Mouse (Mus musculus) thymus, adult 2 months (tissue): ENCODE data around the gene Pwp2. TPM values are rescaled to one million over a fixed set of nuclear protein-coding genes. Genes with fewer than 3 reads are reported as not detected.

Source experiments
- DNase-seq: peaks from one replicate; pipeline ENCODE4 v3.0.0; 2021
- H3K27ac ChIP-seq: fragments of 200-500 bp; 2 replicates; pipeline ENCODE4 v1.5.1; 2012; ENCODE audit warnings: low read length, control low read depth; ENCODE audit not compliant: control insufficient read depth, insufficient read depth
- H3K27me3 ChIP-seq: fragments of 200-500 bp; 2 replicates; pipeline ENCODE4 v1.6.1; 2012; ENCODE audit warnings: mild to moderate bottlenecking, low read length, moderate library complexity, mixed read lengths; ENCODE audit not compliant: control insufficient read depth, insufficient read depth
- H3K36me3 ChIP-seq: fragments of 200-500 bp; 2 replicates; pipeline ENCODE4 v1.6.1; 2012; ENCODE audit warnings: mild to moderate bottlenecking, low read length, moderate library complexity; ENCODE audit not compliant: control insufficient read depth, insufficient read depth
- H3K4me1 ChIP-seq: fragments of 200-500 bp; replicated peaks from 2 replicates; pipeline ENCODE4 v1.6.1; 2012; ENCODE audit warnings: low read length; ENCODE audit not compliant: control insufficient read depth, insufficient read depth
- H3K4me3 ChIP-seq: fragments of 200-500 bp; 2 replicates; pipeline ENCODE4 v1.5.1; 2012; ENCODE audit warnings: mild to moderate bottlenecking, low read length, control low read depth, moderate library complexity; ENCODE audit not compliant: control insufficient read depth, insufficient read depth
- CTCF ChIP-seq: fragments of 200-500 bp; IDR thresholded peaks from 2 replicates; pipeline ENCODE4 v1.5.1; 2012; ENCODE audit warnings: mild to moderate bottlenecking, control low read depth, low read length, moderate library complexity, borderline replicate concordance; ENCODE audit not compliant: control insufficient read depth, poor library complexity, insufficient read depth; ENCODE audit errors: extremely low read depth
- POLR2A ChIP-seq: fragments of 200-500 bp; IDR thresholded peaks from 2 replicates; pipeline ENCODE4 v1.6.1; 2012; ENCODE audit warnings: mild to moderate bottlenecking, low read length, control low read depth, moderate library complexity; ENCODE audit not compliant: control insufficient read depth, poor library complexity, insufficient read depth; ENCODE audit errors: extremely low read depth
- WGBS: fragments of 180-500 bp; shearing (Covaris S2); methylation state at CpG from one replicate; pipeline ENCODE4 v1.1.7; 2018; 5-methylcytosine and 5-hydroxymethylcytosine counted together
- polyA plus RNA-seq: library from polyadenylated mRNA; depleted of rRNA; stranded (reverse); fragments of >200 nt; gene quantifications from 2 replicates; pipeline ENCODE4 v1.2.3, GENCODE M21; 2012

The Pwp2 gene
- polyA plus RNA-seq, 1 experiment: 16.4 TPM

DNA sequence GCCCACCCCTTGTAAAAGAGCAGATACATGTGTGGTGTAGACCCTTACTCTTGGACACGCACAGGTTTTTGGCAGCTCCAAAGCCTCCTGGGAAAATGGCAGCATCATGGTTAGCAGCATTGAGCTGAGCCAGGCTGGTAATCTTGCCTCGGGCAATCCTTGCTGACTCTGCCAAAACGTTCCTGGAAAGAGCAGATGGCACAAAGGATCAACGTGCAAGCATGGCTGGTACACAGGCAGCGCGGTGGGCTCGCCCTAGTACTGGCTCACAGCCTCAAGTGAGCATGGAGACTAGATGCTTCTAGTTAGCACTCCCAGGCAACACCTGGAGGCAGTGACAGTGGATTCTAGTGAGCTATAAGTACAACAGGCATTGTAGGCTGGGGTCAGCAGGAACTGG lies 17.6 kb downstream of the Pwp2 start:
- peaks cover 13% of the 10 kb centered on the region for H3K4me1 ChIP-seq
- WGBS: 98% methylated on average over 7 of the region's 7 CpGs
- H3K27me3 ChIP-seq: no peaks in the 10 kb centered on the region
- no peak overlapping the region for H3K4me3 ChIP-seq
- TF ChIP-seq POLR2A (no peak), CTCF (no peak)
- H3K27ac ChIP-seq: no peak overlapping the region
- no peaks in the 10 kb centered on the region for H3K36me3 ChIP-seq
- DNase-seq: no peak

GRCm38 (mm10) chr10:78165256-78166005 lies 19.5 kb downstream of the Pwp2 start:
- H3K27me3 ChIP-seq: no peaks in the 10 kb centered on the region
- no peak for DNase-seq
- H3K36me3 ChIP-seq: no peaks in the 10 kb centered on the region
- 97% methylated on average over 21 of the region's 21 CpGs for WGBS
- no peak overlapping the region for H3K27ac ChIP-seq
- no peak overlapping the region for H3K4me3 ChIP-seq
- H3K4me1 ChIP-seq: peaks cover 26% of the 10 kb centered on the region
- TF ChIP-seq CTCF (no peak), POLR2A (no peak)

GRCm38 (mm10) chr10:78164786-78165185 lies 20.2 kb downstream of the Pwp2 start:
- TF ChIP-seq CTCF (no peak), POLR2A (no peak)
- no peaks in the 10 kb centered on the region for H3K36me3 ChIP-seq
- peaks cover 27% of the 10 kb centered on the region for H3K4me1 ChIP-seq
- DNase-seq: no peak
- no peak overlapping the region for H3K27ac ChIP-seq
- no peak overlapping the region for H3K4me3 ChIP-seq
- WGBS: 97% methylated on average over 12 of the region's 12 CpGs
- H3K27me3 ChIP-seq: no peaks in the 10 kb centered on the region

- Histone ChIP-seq H3K4me1 (peaks cover 31% of the 10 kb centered on the region), H3K4me3 (no peak overlapping the region), H3K27me3 (no peaks in the 10 kb centered on the region), H3K36me3 (no peaks in the 10 kb centered on the region), H3K27ac (no peak overlapping the region)
- no peak for TF ChIP-seq POLR2A
- 25% methylated on average over 4 of the region's 4 CpGs for WGBS
- DNase-seq: peak; percentile 71
Observed at GRCm38 (mm10) chr10:78163923-78164322, 21.0 kb downstream of the Pwp2 start.

GRCm38 (mm10) chr10:78163241-78163640 lies 21.7 kb downstream of the Pwp2 start:
- WGBS: 95% methylated on average over 9 of the region's 9 CpGs
- peaks cover 26% of the 10 kb centered on the region for H3K4me1 ChIP-seq
- H3K27me3 ChIP-seq: no peaks in the 10 kb centered on the region
- TF ChIP-seq POLR2A (no peak), CTCF (no peak)
- H3K4me3 ChIP-seq: no peak overlapping the region
- no peak for DNase-seq
- no peak overlapping the region for H3K27ac ChIP-seq
- H3K36me3 ChIP-seq: no peaks in the 10 kb centered on the region

DNA sequence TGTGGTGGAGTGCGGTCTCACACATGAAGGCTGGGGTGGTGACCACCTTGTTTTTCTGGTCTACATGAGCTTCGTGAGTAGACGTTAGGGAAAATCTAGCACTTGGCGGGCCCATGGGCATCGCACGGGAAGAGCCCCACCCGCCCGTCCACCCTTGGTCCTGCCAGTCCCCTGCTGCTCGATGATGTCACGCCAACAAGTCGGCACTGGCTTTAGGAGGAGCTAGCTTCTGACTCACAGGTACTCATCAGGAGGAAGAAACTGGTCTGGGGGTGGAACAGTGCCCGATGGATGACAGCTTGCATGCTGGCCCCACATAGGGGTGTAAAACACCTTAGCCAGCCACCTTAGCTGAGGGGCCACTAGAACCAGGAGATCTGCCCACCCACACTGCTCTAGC lies 22.3 kb downstream of the Pwp2 start:
- Histone ChIP-seq H3K4me1 (peaks cover 26% of the 10 kb centered on the region), H3K36me3 (no peaks in the 10 kb centered on the region), H3K27ac (no peak overlapping the region), H3K27me3 (no peaks in the 10 kb centered on the region), H3K4me3 (no peak overlapping the region)
- no peak for TF ChIP-seq CTCF
- 98% methylated on average over 12 of the region's 12 CpGs for WGBS
- no peak for DNase-seq

GRCm38 (mm10) chr10:78161096-78161495 lies 23.9 kb downstream of the Pwp2 start:
- H3K4me3 ChIP-seq: no peak overlapping the region
- no peaks in the 10 kb centered on the region for H3K27me3 ChIP-seq
- whole genome bisulfite sequencing: 40% methylated on average over 8 of the region's 8 CpGs
- DNase-seq: no peak
- peaks cover 26% of the 10 kb centered on the region for H3K4me1 ChIP-seq
- no peak for TF ChIP-seq CTCF
- TF ChIP-seq POLR2A: no peak
- H3K36me3 ChIP-seq: no peaks in the 10 kb centered on the region
- H3K27ac ChIP-seq: peak overlapping the region; percentile 64
